ENCODE assay signal across 15 mouse cellular contexts in the genomic region with DNA sequence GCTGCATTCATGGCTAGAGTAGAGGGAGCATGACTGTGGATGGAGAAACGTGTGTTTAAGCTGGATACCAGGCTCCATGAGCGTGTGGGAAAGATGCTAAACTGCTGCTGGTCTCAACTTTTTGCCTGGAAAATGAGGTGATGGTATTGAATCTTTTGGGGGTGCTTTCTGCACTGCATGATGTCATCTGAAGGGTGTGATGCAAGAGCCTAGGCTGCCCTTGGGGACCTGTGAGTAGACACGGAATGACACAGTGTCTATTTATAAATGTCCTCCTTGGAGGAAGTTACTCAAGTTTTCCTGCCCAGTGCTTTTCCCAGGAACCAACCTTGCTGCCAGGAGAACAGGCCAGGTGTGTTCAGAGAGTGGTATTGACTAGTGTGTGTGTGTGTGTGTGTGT. TPM values are rescaled to one million over a fixed set of nuclear protein-coding genes. Genes with fewer than 3 reads are reported as not detected.
"Had no signal": no experiment of that assay in that cellular context is flagged by ENCODE, and none has a peak within 500 bp of the region (broad histone marks: within the 10 kb centered on the region; RNA-seq: fewer than 3 reads in every experiment).

No protein-coding gene starts in this region.

- ATAC-seq: midbrain, embryonic 13.5 days; midbrain, embryonic 16.5 days had no signal

- DNase-seq: kidney, postnatal 10 days; kidney, postnatal 36 days; layer of hippocampus, postnatal 36 days; left cerebral cortex, postnatal 4 days; lung, adult 18-20 months; lung, postnatal 10 days; lung, postnatal 36 days; retina, postnatal 1 day; right cerebral cortex, postnatal 25 days; thymus, adult 18-20 months; thymus, postnatal 36 days had no signal

RNA-seq across cellular contexts. Expression of gene Evc2, which starts 50.3 kb away (rescaled TPM):
- total RNA-seq: monocyte, adult 5-6 weeks; neutrophil, adult 5-6 weeks had no signal

RNA-seq across cellular contexts. Expression of gene Evc, which starts 52.0 kb away (rescaled TPM):
- total RNA-seq: neutrophil, adult 5-6 weeks had no signal
